Mouse (Mus musculus): ENCODE measurements around the gene Sobp. TPM values are rescaled to one million over a fixed set of nuclear protein-coding genes. Genes with fewer than 3 reads are reported as not detected.

Sobp gene
- polyA plus RNA-seq, 3 experiments from 2014 or later = not detected

- no peak for ATAC-seq
Observed at GRCm38 (mm10) chr10:43084087-43084366, 90.3 kb downstream of the Sobp start.

GRCm38 (mm10) chr10:43083288-43084086 lies 90.8 kb downstream of the Sobp start:
- no peak for ATAC-seq

GRCm38 (mm10) chr10:43081316-43081715 lies 93.0 kb downstream of the Sobp start:
- ATAC-seq = no peak

GRCm38 (mm10) chr10:43075535-43076152 lies 98.7 kb downstream of the Sobp start:
- no peak for ATAC-seq

GRCm38 (mm10) chr10:43073281-43073680 lies 101.0 kb downstream of the Sobp start:
- no peak for ATAC-seq

GRCm38 (mm10) chr10:43070893-43071292 lies 103.4 kb downstream of the Sobp start:
- no peak for ATAC-seq

GRCm38 (mm10) chr10:43065331-43065730 lies 109.0 kb downstream of the Sobp start:
- ATAC-seq = no peak

- no peak for ATAC-seq
Observed at GRCm38 (mm10) chr10:43061519-43062105, 112.7 kb downstream of the Sobp start.

GRCm38 (mm10) chr10:43055405-43055804 lies 118.9 kb downstream of the Sobp start:
- ATAC-seq = no peak

GRCm38 (mm10) chr10:43054776-43055175 lies 119.6 kb downstream of the Sobp start:
- no peak for ATAC-seq

- no peak for ATAC-seq
Observed at GRCm38 (mm10) chr10:43053861-43054560, 120.3 kb downstream of the Sobp start.

- ATAC-seq = no peak
Observed at GRCm38 (mm10) chr10:43052462-43052861, 121.9 kb downstream of the Sobp start.

- no peak for ATAC-seq
Observed at GRCm38 (mm10) chr10:43047804-43048348, 126.5 kb downstream of the Sobp start.

GRCm38 (mm10) chr10:43043351-43044209 lies 130.8 kb downstream of the Sobp start:
- no peak for ATAC-seq

- ATAC-seq = no peak
Observed at GRCm38 (mm10) chr10:43042591-43043327, 131.6 kb downstream of the Sobp start.

GRCm38 (mm10) chr10:43041794-43042193 lies 132.5 kb downstream of the Sobp start:
- no peak for ATAC-seq

GRCm38 (mm10) chr10:43037455-43037793 lies 136.9 kb downstream of the Sobp start:
- no peak for ATAC-seq

GRCm38 (mm10) chr10:43036646-43037454 lies 137.5 kb downstream of the Sobp start:
- no peak for ATAC-seq

GRCm38 (mm10) chr10:43035579-43035978 lies 138.8 kb downstream of the Sobp start:
- no peak for ATAC-seq

- ATAC-seq = no peak
Observed at GRCm38 (mm10) chr10:43034811-43035210, 139.5 kb downstream of the Sobp start.
